Mouse (Mus musculus) T-helper 17 cell (primary cell): ENCODE measurements around the gene Hacd3.
"Not testable (repeated sequence)": the region's sequence is repeated elsewhere in the genome, so short reads cannot be mapped to it uniquely, and the experiment has no call there.

Experiments
- in situ Hi-C, 2 experiments: fragments of 300-600 bp; cut with MboI, MseI; formaldehyde crosslinking; loops; 1 replicate in 1 of 2; 2 replicates in 1 of 2; pipeline ENCODE4 v1.15.1; 2025; ENCODE audit warnings: high pct_unique_total_duplicates in 2 of 2

Gene Hacd3

DNA sequence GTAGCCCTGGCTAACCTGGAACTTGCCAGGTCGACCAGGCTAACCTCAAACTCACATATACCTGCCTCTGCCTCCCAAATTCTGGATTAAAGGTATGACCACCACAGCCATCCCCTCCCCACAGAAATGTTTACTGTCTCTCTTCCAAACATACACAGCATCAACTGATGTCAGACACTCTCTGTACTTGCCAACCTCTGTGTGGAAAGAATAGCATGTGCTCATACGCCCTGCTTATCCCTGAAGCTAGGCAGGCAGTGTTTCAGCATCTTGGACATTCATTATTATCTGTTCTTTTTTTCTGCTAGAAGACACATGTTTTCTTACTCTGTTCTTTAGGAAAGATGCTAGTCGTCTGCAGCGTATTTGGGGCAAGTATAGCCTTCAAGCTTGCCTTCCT is 3.6 kb downstream of the Hacd3 start:
- in situ Hi-C loops: loop anchor here in 1 of 2 experiments (25.0 kb wide), 1 partner anchor 1281 kb away; no protein-coding TSS in a partner anchor

DNA sequence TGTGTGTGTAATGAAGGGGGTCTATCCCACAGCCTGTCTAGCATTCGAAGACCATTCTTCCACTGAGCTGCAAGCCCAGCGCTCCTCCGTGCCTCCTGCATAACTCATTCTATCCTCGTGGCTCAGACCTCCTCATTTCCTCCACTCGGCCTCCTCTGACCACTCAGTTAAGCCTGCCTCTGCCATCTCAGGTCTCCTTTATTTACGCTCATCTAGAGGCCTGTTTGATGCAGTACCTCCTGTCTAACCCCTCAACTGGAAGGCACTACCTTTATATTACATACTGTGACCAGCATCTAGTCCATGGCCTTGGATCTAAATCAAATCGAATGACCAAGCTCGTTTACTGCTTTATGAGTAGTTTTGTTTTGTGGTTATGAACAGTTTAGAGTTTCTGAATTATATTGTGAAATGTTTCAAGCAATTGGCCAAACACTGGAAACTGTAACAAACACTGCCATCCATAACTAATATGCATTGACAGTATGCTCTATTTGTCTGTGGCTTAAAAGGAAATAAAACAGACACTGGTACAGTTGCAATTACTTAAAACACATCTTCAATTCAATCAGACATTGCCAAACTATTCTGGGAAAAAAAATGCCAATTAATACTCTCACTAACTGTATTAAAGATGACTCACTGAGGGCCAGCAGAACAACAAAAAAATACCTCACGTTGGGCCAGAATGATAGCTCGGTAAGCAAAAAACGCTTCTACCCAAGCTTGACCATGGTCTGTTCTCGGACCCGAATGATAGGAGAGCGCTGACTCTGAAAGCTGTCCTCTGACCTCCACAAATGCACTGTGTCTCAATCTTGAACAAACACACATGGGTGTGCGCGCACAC is 4.3 kb downstream of the Hacd3 start:
- in situ Hi-C loops: loop anchor here in 1 of 2 experiments (25.0 kb wide), 1 partner anchor 1280 kb away; no protein-coding TSS in a partner anchor

DNA sequence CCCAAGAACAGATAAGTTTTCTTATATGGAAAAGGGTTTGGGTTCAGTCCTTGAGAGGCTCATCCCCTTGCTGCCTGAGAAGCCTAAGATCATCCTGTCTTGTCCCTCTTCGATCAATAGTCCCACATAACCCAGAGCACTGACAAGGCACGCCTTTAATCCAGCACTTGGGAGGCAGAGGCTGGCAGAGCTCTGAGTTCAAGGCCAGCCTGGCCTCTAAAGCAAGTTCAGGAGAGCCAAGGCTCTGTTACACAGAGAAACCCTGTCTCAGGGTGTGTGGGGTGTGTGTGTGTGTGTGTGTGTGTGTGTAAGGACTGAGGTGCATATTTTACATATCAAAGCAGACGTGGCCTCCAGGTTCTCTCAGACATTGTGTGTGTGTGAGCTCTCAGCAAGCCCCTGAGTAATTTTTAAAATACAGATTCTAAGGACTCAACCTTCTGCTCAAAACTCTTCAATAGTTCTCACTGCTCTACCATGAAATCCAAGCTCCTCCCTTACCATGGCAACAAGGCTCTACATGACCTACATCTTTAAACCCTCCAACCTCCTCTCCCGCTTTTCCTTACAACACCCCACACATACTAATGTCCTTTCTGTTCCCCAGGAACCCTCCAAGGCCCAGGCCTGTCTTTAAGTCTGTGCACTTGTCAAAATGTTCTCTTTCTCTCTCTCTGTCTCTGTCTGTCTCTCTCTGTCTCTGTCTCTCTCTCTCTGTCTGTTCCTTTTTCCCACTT is 5.1 kb downstream of the Hacd3 start:
- in situ Hi-C loops: loop anchor here in 1 of 2 experiments (25.0 kb wide), 1 partner anchor 1279 kb away; no protein-coding TSS in a partner anchor

DNA sequence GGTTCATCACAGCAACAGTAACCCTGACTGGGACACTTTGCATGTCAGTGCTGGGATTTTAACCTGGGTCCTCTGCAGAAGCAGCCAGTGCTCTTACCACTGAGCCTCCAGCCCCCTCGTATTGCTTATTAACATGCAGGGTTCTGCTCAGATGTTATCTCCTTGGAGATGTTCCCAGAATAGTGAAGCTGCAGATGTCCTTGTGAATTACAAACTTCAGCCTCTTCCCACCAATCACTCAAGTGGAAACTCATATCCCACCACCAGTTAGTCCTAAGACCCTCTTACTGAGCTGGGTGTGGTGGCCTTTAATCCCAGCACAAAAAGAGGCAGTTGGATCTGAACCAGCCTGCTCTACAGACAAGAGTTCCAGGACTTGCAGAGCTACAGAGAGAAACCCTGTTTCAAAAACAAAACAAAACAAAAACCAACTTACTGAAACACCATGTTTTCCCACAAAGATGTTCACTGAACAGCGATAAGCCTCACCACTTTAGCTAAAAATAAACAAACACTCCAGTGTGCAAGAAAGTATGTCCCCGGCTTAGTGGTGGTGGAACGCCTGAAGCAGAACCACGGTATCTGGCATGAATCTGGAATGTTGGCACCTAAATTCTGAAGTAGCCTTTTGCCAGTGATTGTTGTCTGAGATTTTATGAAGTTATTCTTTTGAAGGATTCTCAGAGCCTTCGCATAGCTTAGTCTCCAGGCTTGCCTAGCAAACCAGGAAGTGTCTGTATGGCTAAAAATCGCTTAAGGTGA is 5.9 kb downstream of the Hacd3 start:
- in situ Hi-C loops: loop anchor here in 1 of 2 experiments (25.0 kb wide), 1 partner anchor 1278 kb away; no protein-coding TSS in a partner anchor

DNA sequence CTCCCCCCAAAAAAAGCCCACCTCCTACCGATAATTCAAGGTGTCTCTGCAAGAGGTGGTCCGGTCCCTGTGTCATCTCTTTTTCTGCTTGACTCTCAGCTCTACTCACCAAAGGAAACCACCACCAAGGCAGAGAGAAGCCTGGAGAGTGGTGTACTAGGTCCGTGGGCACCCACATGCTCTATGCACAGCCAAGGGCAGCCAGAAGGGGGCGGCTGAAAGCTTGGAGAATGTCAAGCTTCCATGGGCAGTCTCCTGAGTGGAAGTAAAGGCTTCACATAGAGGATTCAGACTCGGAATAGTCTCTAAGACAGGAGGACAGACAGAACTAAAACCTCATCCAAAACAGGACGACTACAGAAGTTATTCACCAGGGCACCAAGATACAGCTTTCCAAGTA is 10.2 kb downstream of the Hacd3 start:
- in situ Hi-C loops: loop anchor here in 1 of 2 experiments (25.0 kb wide), 1 partner anchor 1274 kb away; no protein-coding TSS in a partner anchor

DNA sequence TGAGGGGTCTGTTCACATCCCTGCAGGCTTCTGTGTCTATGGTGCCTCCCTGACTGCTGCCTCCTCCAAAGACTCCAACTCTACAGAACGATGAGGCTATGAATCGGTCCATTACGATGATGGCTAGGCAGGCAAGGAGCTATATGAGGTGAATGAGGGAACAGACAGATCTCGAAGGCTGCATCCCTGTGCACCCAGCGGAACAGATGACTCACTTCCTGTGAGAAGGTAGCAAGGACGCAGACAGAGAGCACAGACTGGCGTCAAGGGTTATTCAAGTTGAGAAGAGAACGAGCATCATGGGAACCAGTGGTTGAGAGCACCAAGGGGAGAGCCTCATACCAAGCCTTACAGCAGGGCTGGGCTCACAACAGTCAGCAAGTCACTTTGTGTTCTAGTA is 10.9 kb downstream of the Hacd3 start:
- in situ Hi-C loops: loop anchor here in 1 of 2 experiments (25.0 kb wide), 1 partner anchor 1273 kb away; no protein-coding TSS in a partner anchor

DNA sequence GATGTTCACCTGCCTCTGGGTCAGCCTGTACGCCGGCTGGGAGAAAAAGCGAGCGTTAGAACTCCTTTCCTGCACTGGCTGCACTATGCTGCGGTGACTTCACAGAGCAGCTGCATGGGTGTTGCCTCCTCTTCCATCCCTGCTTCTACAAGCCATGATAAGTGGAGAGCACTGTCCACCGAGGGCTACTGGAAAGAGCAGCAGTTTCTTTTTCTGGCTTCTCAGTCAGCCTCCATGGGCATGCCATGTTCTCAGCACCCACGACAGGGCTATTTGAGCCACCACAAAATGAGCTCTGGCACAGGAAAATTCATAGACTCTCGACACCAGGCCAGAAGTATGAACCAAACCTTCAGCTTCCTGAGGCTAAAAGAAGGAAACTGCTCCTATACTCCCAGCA is 15.8 kb downstream of the Hacd3 start:
- in situ Hi-C loops: loop anchor here in 1 of 2 experiments (10.0 to 25.0 kb wide), 2 partner anchors 1268 to 1811 kb away; no protein-coding TSS in a partner anchor

DNA sequence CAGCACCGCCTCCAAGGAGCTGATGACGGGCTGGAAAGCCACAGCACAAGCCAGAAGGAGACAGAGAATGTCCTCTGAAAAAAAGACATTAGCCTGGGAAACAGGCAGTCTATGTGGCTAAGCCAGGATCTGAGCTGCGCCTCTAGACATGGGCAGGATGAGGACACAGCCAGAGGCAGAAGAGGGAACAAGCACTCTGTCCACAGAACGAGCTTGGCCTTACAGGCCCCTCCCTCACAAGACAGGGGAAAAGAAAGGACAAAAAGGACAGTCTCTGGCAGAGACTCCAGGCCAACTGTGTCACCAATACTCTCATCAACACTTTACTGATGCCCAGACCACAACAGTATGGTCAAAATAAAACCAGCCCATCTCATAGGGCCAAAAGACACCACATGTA is 20.0 kb downstream of the Hacd3 start:
- in situ Hi-C loops: loop anchor here in 1 of 2 experiments (10.0 to 25.0 kb wide), 2 partner anchors 1264 to 1807 kb away; no protein-coding TSS in a partner anchor

DNA sequence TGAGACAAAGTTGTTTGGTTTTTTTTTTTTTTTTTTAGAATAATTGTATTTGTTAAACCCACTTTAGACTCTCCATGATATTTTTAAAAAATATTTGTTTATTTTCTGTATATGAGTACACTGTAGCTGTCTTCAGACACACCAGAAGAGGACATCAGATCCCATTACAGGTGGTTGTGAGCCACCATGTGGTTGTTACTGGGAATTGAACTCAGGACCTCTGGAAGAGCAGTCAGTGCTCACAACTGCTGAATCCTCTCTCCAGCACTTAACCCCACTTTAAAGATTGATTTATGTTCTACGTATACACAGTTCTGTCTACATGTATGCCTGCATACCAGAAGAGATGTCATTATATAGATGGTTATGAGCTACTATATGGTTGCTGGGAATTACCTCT is 26.0 kb downstream of the Hacd3 start:
- in situ Hi-C loops: not testable (repeated sequence)

DNA sequence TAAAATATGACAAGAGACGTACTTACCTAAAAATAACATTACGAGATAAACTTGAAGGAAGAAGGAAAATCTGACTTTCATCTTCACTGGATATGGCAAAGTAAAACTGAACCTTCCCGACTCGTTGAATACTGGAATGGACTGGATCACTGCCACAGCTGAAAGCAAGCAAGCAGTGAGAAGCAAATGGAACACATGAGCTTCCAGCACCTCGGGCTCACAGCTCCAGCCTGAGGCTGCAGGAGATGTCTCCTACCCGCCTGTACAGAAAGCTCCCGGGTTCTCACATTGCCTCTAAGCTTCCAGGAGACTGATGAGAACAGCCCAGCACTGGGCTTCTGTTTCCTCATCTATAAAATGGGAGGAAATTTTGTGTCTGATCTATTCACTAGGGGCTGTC is 31.2 kb downstream of the Hacd3 start:
- in situ Hi-C loops: loop anchor here in 1 of 2 experiments (5.0 kb wide), 1 partner anchor 943 kb away; no protein-coding TSS in a partner anchor

DNA sequence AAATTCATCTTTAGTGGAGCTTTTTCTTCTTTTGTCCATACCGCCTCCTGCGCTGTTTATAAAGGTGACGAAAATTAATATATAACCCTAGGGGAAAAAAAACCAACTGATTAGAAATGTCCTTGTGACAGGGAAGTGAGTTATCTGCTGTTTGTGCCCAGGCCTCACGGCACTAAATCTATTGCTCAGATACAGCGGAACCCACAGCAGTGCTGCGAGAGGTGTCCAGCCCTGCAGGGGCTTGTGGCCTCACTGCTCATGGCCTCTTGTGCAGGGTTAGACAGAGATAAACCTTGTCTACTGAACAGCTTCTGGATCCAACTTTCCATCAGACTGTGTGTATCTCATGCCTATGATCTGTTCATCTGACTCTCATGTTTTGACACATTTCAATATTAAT is 33.0 kb downstream of the Hacd3 start:
- in situ Hi-C loops: no loop called here

DNA sequence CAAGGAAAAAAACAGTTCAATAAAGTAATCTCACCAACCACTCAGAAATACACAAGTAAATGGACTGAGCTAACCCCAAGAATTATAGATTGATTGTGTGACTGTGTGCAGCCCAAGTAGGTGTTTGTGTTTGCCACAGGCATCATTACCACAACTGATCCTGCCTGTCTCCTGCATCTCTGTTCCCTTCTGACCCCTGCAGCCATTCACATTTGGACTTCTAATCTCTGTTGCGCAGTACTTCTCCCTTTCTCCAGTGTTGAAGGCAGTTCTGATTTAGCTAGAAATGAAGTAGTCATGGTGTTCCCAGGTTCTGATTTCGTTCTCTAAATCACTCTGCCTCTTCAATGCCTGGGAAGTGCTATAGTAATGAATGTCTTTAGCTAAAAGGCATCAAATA is 33.8 kb downstream of the Hacd3 start:
- in situ Hi-C loops: no loop called here

DNA sequence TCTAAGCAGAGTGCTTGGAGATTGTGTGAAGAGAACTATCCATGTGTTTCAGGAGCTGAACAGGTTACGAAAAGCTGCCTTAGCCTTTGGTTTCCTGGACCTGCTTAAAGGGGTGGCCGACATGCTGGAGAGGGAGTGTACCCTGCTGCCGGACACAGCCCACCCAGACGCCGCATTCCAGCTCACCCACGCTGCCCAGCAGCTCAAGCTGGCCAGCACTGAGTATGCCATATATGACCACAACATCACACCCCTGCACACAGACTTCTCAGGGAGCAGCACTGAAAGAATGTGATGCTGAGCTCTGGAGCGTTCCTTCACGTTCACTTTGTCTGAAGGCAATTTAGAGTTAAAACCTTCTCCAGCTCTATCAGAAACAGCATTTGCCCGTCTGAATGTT is 35.7 kb downstream of the Hacd3 start:
- in situ Hi-C loops: no loop called here

DNA sequence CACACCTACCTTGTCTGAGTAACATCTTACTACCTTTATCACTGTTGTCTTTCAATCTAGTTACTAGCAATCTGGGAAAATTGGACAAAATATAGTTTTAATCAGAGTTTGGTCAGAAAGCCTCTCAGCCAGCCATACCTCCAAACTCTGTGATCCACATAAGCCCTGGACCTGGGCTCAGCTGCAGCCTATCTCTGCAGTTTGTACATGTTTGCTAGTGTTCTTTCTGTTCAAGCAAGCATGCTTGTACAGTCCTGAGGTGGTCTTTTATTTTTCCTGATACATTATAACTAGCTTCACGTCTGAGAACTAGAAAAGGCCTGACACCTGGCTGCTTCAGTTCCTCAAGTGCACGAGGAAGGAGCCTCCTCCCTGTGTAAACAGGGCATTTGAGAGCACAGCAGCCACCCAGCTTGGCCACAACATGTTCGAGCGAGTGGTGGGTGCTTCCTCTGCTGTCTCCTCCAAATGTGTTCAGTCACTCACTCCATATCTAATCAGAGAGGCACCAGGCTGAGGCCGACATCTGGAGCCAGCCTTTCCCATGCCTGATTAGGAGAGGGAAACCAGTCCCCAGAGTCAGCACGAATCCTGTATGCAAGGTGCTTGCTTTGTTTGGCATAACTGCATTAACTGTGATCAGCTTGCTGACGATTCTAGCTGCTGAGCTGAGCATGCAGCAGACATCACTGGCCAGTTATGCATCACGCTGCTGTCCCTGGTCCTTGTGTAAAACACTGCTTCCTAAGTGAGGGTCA is 36.3 kb downstream of the Hacd3 start:
- in situ Hi-C loops: no loop called here

DNA sequence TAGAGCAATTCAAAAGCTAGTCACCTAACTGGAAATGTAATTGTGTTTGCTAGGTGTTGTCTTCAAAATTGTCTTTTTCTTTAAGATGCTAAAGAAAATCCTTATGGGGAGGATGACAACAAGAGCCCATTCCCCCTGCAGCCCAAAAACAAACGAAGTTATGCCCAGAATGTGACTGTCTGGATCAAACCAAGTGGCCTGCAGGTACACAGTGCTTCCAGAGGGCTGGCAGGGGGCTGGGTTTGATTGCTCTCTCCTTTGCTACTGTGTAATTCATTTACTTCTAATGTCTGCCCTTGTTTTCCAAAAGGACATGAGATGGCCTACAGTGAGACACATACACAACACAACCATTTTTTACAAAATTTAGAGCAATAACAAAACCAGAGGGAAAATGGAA is 39.6 kb downstream of the Hacd3 start:
- in situ Hi-C loops: no loop called here

DNA sequence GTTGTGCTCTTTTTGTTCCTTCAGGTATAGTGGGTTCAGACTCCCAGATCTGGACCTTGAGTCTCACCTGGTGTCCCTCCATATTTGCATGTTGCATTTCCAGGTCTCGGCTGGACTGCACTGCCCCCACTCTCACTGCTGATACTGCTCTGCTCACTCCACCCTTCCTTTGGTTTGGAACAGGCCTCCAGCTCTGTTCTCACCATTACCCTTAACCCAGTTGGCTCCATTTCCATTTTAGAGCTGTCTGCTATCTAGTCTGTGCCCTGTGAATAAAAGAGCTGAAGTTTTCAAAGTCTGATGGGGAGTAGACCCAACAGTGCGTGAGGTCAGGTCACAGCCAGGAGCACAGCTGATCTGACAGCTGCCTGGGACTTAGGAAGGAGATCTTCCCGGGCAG is 40.9 kb downstream of the Hacd3 start:
- in situ Hi-C loops: no loop called here

DNA sequence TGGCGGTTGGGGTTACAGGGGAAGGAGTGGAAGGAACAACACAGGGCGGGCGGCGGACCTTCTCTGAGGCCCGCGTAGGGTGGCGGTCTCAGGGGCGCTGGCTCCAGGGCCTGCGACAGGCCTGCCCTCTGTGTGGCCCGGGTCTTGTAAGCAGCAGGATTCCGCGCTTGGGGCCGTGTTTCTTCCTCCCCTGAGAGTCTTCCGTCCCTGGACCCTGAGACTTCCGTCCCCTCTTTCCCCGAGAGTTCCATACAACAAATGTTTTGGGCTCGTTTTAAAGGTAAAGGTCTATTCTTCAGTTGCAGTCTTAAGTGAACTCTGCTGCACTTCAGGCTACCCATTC is 60.5 kb downstream of the Hacd3 start:
- in situ Hi-C loops: no loop called here

DNA sequence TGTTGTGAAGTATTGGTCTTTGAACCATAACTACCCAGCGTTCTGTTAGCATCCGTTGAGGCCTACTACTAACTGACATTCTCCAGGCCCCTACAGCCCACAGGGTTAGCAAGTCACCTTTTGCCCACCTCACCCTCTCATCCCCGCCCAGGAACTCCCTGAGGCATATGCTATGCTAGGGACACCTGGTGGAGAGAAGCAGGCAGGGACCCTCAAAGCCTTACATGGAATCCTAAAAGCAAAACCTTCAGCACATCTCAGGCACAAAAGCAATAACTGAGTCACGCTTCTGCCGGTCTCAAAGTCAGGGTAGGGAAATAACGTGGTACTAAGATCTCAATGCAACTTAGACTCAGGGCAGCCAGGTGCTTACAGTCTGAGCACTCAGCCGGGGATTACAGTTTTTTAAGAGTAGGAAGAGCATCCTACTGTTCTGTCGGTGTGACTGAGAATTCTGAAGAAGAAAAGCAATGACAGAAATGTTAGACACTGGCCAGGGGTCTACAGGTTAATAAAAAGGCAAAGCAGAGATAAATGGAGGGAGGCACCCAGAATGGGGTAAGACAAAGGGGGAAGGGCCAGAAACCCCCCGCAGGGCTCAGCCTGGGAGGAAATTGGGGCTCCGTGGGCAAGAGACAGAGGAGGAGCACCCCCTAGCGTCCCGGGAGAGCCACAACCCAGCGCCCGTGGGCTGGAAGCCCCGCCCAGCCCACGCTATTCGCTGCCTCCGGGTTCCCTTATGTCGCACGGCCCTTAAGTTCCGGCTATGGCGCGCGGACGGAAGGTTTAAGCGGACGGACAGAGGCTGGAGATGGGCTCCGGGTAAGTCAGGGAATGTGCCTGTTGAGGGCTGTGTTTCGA is 61.1 kb downstream of the Hacd3 start, which contains the start of gene Ints14:
Gene Ints14, plus strand, starts transcription at position 789 of the 861 bp plus-strand sequence.
- in situ Hi-C loops: no loop called here

DNA sequence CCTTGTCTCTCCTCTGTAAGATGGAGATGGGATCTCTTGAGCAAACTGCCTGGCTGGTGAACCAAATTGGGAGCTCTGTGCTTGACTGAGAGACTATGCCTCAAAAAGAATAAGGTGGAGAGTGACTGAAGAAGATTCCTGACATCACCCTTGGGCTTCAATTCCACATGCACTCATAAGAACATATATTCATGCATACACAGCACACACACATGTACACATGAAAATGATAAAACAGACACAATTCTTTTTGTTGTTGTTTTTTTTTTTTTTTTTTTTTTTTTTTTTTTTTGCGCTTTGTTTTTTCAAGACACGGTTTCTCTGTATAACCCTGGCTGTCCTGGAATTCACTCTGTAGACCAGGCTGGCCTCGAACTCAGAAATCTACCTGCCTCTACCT is 64.2 kb downstream of the Hacd3 start:
- in situ Hi-C loops: no loop called here

DNA sequence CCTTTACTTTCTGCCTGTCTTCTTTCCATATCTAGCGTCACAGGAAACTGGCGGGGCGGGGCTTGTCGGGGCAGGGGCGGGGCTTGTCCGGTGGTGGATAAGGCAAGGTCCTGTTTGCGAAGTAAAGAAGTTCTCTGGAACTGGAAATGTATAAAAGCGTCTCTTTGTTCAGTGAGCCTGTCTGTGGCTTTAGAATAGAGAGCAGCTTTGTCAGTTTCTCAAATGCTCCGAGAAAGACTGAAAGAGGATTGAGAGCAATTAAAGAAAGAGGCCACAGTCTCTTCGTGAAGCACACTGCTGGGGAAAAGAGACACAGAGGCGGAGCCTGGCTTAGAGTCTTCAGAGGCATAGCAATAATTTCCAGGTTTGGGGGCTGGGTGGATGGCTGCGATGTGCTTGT is 65.2 kb downstream of the Hacd3 start:
- in situ Hi-C loops: no loop called here
